Mouse (Mus musculus) thymus, adult 2 months (tissue): Measurements from ENCODE around the gene Gm11937.

Experiments
- CTCF ChIP-seq: fragments of 200-500 bp; IDR thresholded peaks from 2 replicates; pipeline ENCODE4 v1.5.1; 2012; ENCODE audit warnings: mild to moderate bottlenecking, control low read depth, low read length, moderate library complexity, borderline replicate concordance; ENCODE audit not compliant: control insufficient read depth, poor library complexity, insufficient read depth; ENCODE audit errors: extremely low read depth
- POLR2A ChIP-seq: fragments of 200-500 bp; IDR thresholded peaks from 2 replicates; pipeline ENCODE4 v1.6.1; 2012; ENCODE audit warnings: mild to moderate bottlenecking, low read length, control low read depth, moderate library complexity; ENCODE audit not compliant: control insufficient read depth, poor library complexity, insufficient read depth; ENCODE audit errors: extremely low read depth

- TF ChIP-seq POLR2A: no peak
- no peak for TF ChIP-seq CTCF
Observed at GRCm38 (mm10) chr11:99633293-99633692, 23.3 kb upstream of the Gm11937 start.
